Mouse (Mus musculus) thymus, postnatal 10 days (tissue): ENCODE results near the gene Slc36a1.

Source experiments
- DNase-seq, 2 experiments: peaks; one replicate each; pipeline ENCODE4 v3.0.0; 2021; ENCODE audit warnings: low spot score in 2 of 2

The Slc36a1 gene

GRCm38 (mm10) chr11:55209032-55209431, 4.9 kb downstream of the Slc36a1 start:
- no peak for DNase-seq

DNA sequence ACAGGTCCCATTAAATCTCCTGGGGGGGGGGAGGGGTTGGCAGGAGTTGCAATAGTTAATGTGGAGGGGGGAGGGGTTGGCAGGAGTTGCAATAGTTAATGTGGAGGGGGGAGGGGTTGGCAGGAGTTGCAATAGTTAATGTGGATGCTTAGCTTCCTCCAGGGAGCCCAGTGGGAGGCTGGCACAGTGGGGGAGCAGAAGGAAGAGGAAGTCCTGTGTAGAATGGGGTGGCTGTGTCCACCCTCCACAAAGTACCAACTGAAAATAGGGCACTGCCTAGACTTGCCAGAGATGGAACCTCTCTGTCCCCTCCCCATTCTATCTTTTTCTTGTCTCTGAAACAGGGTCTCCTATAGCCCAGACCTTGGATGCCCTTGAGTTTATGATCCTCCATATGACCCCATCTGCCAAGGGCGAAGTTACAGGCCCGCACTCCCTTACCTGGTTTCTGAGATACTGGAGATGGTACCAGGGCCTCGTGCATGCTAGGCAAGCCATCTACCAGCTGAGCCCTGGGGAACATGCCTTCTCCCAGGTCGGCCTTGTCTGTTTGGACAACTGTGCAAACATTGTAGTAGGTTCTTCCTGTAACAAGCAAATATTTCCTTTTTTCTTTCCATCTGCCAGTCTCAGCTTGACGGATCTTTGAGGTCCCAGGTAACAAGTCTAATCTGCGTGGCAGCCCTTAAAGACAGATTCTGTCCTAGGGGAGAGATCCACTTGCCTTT, 5.6 kb downstream of the Slc36a1 start:
- no peak for DNase-seq

DNA sequence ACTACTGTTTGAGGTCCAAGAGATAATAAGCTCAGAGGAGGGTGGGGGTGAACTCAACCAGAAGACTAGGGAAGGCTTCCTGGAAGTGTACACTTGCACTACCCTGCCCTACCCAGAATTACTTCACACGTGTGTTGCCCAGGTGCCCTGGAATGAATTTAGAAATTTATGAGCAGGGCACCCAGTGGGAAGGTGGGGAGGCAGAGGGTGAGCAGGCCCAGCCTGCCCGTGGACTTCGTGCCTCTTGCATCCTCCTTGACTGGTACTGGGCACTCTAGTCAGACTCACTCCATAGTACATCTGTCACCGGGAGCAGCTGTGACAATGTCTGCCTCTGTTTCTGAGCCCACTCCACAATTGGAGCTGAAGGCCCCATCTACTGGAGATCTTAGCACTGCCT, 9.4 kb downstream of the Slc36a1 start:
- DNase-seq: no peak

DNA sequence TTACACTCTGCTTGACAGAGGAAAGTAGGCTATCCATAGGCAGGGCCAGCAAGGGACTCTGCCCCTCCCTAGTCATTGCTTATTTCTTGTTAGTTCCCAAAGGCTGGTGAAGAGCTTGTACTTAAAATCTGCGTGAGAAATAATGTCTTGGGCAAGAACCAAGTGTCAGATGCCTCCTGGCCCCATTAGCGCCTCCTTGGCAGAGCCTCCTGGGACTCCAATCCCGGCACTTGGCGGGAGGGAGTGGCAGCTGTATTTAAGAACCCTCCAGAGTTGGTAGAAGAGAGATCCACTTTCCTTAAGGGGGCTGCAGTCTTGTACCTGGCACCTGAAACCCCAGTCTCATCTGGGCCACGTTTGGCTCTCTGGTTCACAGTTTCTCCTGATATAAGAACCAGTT, 10.0 kb downstream of the Slc36a1 start:
- no peak for DNase-seq

DNA sequence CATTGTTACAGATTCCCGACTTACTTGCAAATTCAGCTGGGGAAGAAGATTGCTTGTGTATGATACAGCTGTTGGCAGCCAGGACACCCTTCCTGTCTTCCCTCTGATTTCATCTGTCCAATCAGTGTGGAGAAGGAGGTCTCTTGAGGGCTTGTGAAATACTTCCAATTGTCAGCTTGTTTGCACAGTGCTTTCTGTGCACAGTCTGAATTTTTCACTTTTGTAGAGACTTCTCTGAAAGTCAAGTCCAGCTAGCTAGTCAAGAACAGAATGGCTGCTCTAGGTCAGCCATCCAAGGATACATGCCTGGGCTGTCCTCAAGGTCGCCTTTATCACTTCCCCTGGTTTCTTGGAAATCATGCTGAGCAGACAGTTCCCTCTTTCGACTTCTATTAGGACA, 10.8 kb downstream of the Slc36a1 start:
- no peak for DNase-seq

- DNase-seq: no peak
Measured at GRCm38 (mm10) chr11:55216061-55216460, 11.9 kb downstream of the Slc36a1 start.

- no peak for DNase-seq
Measured at GRCm38 (mm10) chr11:55216830-55217229, 12.7 kb downstream of the Slc36a1 start.

GRCm38 (mm10) chr11:55217418-55217817, 13.3 kb downstream of the Slc36a1 start:
- DNase-seq: no peak

DNA sequence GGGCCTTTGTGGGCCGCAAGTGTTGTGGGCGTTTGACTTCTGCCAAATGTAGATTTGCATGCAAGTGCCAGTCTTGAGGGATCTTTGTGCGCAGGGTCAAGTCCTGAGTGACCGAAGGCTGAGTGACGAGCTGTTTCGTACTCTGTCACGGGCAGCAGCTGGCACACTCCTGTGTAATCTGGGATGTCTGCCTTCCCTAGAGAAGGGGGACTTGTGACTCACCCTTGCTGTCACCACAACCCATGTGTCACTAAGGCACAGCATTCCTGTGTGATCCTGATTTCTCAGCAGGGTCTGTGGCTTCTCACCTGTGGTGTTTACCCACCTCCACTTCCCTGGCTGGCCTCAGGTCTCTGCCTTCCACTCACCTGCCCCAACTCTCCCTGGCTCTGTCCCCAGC, 13.7 kb downstream of the Slc36a1 start:
- DNase-seq: no peak

DNA sequence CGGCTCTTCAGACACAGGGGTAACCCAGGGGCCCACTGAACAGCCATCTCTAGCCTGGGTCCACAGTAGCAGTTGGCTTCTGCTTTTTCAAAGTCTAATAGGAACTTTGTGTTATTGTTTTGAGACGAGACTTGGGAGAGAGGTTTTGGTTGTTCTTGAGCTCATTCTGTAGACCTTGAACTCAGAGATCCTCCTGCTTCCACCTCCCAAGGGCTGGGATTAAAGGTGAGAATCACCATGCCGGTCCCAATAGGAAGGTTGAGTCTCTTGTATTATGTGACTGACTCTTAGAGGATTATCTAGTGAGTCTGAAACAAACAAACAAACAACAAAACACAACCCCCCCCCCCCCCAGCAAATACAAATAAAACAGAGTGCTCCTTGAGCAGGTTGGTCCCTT, 14.3 kb downstream of the Slc36a1 start:
- no peak for DNase-seq

DNA sequence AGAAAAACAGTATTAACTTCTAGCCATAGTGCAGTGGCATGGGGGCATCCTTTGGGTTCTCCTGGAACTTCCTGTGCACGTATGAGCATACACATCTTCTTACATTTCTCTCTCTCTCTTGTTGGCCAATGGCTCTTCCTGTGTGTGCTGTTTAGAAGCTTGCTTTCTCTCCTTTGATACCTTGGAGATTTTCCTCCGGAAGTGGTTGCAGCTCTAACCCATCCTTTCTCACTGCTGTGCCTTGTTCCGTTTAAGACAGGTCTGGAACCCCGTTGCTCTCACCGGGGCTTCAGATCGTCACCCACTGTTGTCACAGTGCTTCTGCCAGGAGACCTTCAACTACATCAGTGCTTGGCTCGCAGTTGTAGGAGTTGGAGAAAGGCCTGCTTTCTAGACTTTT, 17.2 kb downstream of the Slc36a1 start:
- DNase-seq: no peak

DNA sequence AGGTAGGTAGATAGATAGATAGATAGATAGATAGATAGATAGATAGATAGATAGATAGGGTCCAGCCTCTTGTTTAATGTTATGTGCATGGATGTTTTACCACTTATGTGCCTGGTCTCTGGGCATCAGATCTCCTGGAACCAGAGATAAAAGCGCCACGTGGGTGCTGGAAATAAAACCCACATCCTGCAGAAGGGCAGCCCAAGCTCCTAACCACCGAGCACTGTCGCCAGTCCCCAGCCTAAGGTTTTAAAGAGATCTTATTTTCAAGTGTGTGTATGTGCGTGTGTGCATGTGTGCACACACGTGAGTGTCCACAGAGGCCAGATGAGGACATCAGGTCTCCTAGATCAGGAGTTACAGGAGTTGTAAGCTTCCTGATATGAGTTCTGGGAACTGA, 26.9 kb downstream of the Slc36a1 start:
- no peak for DNase-seq

DNA sequence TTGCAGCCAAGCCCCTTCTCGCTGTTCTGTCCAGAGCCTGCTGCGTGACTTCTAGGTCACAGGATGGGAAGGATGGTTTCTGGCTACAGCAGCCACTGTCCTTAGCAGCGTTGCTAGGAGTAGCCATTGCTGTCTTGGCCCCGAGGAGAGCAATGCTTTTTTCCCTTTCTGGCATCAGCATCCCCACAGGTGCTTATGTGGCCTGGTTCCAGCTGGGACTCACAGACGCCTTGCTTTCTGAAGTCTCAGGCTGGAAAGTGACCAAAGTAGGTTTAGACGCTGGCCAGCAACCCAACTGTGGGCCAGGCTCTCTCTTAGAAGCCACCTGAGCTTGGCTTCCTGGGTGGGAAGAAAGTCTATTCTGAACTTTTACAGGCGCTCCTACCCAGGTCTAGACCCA, 30.1 kb downstream of the Slc36a1 start:
- DNase-seq: no peak

DNA sequence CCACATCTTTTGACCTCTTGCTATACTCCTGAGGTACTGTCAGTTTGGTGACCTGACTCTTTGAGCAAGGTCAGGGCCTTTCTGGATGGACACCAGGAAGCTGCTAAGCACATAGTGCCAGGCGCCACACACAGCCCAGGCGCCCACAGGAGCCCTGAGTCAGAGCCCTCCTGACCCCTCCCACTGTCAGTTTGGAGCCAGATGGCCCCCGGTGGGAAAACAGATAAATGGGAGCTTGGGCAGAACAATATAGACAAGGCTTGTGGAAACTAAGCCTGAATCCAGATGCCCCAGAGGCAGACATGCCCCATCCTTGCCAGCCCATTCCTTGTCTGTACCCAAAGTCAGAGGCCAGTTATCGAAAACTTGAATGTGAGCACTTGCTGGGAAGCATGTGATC, 30.6 kb downstream of the Slc36a1 start:
- no peak for DNase-seq

GRCm38 (mm10) chr11:55236815-55237214, 32.7 kb downstream of the Slc36a1 start:
- no peak for DNase-seq

GRCm38 (mm10) chr11:55239496-55239895, 35.3 kb downstream of the Slc36a1 start:
- no peak for DNase-seq

DNA sequence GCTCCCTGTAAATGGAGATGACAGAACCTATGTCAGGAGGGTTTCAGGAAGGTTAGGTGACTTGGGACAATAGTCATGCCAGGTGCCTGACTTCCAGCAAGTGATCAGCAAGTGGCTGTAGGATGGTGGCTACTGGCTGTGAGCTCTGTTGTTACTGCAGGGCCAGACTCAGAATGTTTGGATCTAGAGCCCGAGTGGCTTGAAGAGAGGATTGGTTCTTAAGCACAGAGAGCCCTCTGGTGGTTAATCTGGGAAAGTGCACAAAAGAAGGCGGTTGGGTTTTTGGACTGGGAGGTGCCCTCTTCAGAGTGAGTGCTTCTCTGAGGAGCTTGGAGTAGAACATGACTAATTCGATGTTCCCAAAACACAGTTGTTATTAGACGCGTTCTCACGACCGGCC, 36.4 kb downstream of the Slc36a1 start:
- peak; percentile 40 to 57 for DNase-seq

DNA sequence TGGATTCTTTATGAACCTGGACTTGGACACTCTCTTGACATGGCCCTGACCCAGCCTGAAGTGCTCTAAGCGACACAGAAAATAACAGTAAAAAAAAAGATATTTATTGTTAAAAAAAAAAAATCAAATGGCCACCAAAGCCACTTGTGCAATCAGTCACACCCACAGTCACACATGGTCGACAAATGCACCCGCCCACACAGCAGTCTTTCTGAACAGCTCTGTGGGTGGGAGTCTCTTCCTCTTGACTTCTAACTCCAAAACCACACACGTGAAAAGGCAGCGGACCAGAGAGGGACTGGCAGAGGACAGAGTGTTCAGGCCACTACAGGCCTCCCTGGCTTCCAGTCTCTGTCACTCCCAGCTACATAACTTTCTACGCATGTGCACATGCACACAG, 46.4 kb downstream of the Slc36a1 start:
- DNase-seq: no peak

DNA sequence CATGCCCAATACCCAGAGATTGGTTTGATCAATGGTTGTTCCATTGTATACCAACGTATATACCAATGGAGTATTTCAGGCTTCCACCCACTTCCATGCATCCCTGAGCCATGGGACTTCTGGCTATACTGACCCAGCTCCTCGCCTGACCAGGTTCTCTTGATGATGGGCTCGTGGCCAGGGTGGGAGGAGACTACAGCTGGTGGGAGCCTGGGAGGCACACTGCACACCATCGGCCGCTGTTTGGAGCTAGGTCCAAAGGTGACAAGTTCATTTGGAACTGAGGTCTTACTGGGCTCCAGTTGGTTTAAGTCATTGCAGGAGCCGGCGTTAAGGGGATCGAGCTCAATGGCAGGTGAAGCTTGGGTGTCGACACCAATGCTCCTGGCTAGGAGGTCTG, 49.2 kb downstream of the Slc36a1 start:
- DNase-seq: no peak

GRCm38 (mm10) chr11:55261105-55261504, 57.0 kb downstream of the Slc36a1 start:
- no peak for DNase-seq

DNA sequence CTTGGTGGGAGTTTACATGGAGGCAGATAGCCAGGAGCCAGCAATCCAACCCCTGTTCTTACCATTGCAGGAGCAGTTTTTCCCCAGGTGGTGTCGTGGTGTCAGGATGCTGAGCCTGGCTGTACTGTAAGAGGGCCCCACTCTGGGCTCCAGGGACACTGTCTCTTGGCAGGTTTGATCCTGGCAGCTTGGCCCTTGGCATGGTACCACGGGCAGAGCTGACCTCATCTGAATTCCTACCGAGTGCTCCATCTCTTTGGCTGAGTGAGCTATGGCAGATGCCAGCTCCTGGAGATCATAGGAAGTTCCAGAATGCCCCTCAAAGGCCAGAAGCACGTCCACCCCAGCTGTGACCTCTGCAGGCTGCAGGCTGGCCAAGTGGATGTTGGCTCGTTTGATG, 57.9 kb downstream of the Slc36a1 start:
- DNase-seq: no peak

GRCm38 (mm10) chr11:55264318-55264717, 60.2 kb downstream of the Slc36a1 start:
- no peak for DNase-seq

- no peak for DNase-seq
Measured at GRCm38 (mm10) chr11:55265647-55266046, 61.5 kb downstream of the Slc36a1 start.

DNA sequence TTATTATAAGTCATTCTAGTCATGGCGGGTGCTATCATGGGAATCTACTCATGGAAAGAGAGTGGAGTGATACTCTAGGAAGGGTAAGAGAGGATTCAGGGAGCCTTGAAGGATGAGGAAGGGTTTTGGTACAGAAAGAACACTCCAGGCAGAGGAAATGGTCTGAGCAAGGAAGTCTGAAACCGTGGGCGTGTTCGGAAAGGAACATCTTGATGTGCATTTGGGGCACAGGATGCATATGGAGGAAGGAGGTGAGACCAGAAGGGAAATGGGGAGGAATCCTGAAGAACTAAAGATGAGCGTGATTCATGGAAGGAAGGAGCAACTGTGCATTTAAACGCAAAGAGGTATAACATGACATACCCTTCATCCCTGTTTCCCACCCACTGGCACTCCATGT, 64.4 kb downstream of the Slc36a1 start:
- DNase-seq: no peak
